Mouse (Mus musculus) ovary, postnatal 14 days (tissue): ENCODE measurements around the gene Lrrc63.

Source experiments
- DNase-seq: peaks from one replicate; pipeline ENCODE4 v3.0.0; 2022; ENCODE audit warnings: low spot score

Gene Lrrc63

GRCm38 (mm10) chr14:75136119-75136966 lies 5.7 kb upstream of the Lrrc63 start:
- no peak for DNase-seq

DNA sequence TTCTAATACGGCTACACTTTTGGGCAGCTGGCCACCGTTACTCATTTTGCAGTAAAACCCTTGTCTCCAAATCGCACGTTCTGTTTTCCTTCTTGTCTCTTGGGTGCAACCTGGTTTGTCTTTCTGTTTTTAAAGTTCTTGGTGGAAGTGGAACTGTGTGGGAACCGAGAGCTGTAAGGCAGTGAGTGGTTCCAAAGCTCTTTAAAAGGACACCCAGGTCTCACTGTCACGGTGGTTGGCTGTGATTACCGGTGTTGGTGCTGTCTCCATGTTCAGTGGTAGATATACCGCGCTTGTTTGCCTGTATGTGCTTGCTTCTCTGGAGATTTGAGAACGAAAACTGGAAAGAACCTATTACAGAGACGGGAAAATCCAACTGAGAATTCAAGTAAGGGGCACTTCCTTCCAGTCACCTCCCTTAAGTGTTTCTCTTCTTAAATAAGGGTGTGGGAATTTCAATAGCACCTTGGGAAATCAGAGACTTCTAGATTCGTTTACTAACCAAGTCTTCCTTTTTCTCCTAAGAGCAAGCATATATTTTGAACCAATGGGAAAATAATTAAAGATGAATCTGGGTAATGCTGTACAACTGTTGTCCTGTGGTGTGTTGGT lies 749 bp upstream of the Lrrc63 start:
- DNase-seq, result no peak

- no peak for DNase-seq
These were observed 9.0 kb downstream of the Lrrc63 start for GRCm38 (mm10) chr14:75121658-75122057.

GRCm38 (mm10) chr14:75102956-75103355 lies 27.7 kb downstream of the Lrrc63 start:
- DNase-seq, result no peak

DNA sequence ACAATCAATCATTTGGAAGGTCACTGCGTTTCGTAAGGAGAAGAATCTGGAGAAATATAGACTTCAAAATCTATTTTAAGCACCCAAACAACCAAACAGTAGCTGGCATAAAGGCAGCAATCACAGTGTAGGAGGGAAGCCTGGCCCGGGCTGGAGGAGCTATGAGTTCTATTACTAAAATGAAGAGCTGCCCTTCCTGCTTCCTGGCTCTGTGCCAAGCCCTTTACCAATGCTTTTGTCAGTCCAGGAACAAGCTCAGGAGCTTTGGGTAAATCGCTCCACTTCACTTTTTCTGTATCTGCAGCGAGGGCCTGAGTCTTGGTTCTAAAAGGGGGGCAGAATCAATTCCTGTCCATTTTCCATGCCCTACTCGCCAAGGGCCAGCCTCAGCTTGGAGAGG lies 52.7 kb downstream of the Lrrc63 start:
- no peak for DNase-seq

DNA sequence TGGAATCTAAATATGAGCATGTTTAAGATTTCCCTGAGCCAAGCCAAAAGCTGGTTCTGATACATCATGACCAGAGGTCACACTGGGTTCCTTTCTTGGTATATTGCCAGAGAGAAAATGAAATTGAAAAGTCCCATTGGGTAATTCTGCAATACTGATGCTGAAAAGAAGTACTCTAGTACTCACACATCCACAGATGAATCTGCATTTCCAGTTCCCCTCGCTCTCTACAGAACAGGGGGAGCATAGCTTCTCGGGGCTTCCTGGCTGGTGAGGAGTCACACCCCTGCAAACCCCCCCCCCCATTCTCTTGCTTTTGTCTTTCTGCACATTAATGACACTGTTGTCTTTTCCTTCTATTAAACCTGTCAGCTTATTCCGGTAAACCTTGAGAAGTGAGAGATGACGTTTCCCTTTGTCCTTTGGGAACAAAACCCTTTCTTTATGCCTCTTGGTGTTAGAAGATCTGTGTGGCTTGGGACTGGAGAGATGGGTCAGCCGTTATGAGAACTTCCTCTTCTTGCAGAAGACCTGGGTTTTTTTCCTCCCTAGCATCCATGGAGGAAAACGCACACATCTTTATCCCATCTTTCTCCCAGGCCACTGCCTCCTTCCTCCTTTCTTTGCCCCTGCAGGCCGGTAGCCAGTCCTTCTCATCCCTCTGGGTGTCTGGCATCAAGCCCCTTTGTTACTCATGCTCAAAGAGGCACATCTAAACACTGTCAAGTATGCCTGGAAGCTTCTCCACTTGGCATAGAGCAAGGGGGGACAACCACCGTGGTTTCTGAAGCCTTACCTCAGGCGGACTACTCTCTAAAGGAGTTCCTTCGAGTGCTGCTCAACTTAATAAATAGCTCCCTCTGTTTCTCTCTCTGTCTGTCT lies 55.1 kb downstream of the Lrrc63 start:
- DNase-seq, result no peak

- DNase-seq, result no peak
These were observed 59.6 kb downstream of the Lrrc63 start for GRCm38 (mm10) chr14:75071091-75071490.

DNA sequence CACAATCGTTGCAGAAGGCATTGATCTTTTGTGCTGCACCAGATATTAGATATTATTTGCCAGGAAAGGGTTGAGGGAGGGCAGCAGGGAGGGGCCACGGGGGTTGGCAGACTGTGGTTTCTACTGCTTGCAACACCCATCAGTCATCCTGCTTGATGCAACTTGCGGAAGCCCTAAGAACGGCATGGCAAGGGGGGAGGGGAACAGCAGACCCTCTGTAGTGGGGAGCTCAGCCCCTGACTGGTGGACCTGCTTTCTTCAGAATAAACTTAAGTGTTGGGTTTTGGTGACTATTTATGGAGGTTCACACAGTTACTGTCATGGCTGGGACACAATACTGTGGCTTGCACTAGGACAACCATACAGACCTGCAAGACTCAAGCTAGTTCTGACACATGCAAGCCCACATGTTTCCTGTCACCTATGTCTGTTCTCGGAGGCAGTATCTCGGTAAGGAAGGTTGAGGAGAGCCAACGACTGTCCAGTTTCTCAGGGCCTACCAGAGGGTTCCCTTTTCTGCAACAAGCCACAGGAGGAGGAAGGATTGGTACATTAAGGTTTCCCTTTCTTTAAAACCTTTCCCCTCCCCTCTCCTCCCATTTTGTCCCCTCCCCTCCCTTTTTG lies 61.2 kb downstream of the Lrrc63 start:
- DNase-seq, result no peak

DNA sequence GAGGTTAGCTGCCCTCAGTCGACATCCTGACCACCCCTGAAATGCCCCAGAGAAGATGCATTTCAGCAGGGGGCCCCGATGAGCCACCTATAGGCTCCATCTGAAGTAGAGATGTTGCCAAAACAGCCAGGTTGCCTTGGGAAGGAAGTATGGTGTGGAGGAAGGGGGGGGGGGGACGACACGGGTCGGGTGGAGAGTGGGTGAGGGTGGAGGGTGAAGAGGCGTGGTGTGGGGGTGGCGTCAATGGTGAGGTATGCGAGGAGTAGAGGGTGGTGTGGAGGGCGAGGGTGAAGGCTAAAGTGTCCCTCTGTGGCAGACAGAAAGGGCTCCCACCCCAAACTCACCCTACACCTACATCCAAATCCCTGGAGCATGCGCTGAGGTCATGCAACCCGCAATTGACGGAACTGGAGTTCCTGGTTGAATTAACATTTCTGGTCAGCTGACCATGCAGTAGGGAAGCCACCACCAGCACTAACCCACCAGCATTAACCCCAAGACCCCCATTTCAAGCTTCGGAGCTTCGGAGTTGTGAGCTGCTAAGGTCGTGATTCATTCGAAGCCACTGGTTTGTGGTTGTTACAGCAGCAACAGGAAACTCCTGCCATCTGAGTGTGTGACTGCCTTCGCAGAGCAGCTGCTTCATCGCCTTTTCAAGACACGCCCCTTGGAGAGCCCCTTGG lies 62.1 kb downstream of the Lrrc63 start:
- no peak for DNase-seq

- no peak for DNase-seq
These were observed 65.5 kb downstream of the Lrrc63 start for GRCm38 (mm10) chr14:75065211-75065610.

- DNase-seq, result no peak
These were observed 66.2 kb downstream of the Lrrc63 start for GRCm38 (mm10) chr14:75064520-75064919.

- no peak for DNase-seq
These were observed 66.7 kb downstream of the Lrrc63 start for GRCm38 (mm10) chr14:75063936-75064335.

- peak; percentile 24 for DNase-seq
These were observed 70.1 kb downstream of the Lrrc63 start for GRCm38 (mm10) chr14:75060562-75060961.

- DNase-seq, result no peak
These were observed 73.7 kb downstream of the Lrrc63 start for GRCm38 (mm10) chr14:75056861-75057431.

GRCm38 (mm10) chr14:75054455-75055343 lies 76.0 kb downstream of the Lrrc63 start:
- no peak for DNase-seq

- no peak for DNase-seq
These were observed 78.2 kb downstream of the Lrrc63 start for GRCm38 (mm10) chr14:75052451-75052850.

DNA sequence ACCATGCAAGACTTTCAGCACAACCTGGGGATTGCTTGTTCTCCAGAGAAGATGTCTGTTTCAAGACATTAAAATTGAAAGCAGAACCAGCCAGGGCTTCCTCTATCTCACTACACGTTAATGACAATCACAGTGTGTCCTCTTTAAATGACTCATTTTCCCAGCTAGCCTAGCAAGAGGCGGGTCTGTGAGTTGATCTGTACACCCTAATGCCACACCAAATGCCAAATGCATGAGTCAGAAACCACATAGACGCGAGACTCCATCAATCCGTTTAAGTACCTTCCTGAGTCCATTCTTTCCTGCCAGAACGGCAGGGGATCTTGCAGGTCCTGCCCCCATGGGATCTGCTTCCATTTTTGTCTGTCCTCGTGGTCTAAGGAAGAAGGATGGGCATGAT lies 85.5 kb downstream of the Lrrc63 start:
- DNase-seq, result no peak

DNA sequence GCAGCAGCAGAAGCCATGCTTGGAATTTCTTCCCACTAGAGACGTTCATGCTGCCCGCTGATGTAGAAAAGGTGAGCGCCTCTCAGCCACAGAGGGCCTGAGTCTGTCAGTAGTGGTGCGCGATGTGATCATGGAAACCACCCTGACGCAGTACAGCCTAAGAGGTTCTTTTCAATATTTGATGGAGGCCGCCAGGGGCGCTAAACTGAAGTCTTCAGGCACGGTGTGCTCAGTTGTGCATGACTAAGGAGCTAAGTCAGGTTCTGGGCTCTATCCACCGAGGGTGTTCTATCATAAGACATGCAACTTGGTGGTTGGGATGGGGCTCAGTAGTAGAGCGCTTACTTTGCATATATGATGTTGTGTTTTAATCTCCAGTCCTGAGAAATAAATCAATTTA lies 95.2 kb downstream of the Lrrc63 start:
- DNase-seq, result no peak
